Mouse (Mus musculus) cortical plate, adult 2 months (tissue): ENCODE results near the gene Retsat.

Experiments
- CTCF ChIP-seq: fragments of 200-500 bp; IDR thresholded peaks from 2 replicates; pipeline ENCODE4 v1.5.1; 2011; ENCODE audit warnings: mild to moderate bottlenecking, control low read depth, low read length; ENCODE audit not compliant: insufficient read depth; ENCODE audit errors: extremely low read depth
- POLR2A ChIP-seq: fragments of 200-500 bp; IDR thresholded peaks from 2 replicates; pipeline ENCODE4 v1.6.1; 2011; ENCODE audit warnings: mild to moderate bottlenecking, low read length, control low read depth; ENCODE audit not compliant: insufficient read depth; ENCODE audit errors: extremely low read depth

DNA sequence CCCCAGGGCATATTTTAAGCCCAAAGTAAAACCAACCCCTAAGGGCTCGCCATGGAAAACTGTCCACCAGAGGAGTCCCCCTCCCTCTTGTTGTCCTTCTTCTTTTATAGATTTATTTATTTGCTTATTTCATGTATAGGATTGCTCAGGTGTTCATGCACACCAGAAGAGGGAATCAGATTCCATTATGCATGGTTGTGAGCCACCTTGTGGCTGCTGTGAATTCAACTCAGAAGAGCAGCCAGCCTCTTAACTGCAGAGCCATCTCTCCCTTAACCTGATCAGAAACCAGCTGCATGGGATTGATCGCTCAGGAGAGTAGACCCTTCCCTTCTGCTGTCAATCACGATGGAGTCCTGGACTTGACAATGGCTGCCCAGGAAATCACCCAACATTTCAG is 38.7 kb downstream of the Retsat start:
- TF ChIP-seq CTCF = 0 out of 2 replicates have a peak, but pooled peaks have one; percentile 18
- no peak for TF ChIP-seq POLR2A
